In genomic region chr7:100879595-100879994, GRCm38 (mm10) we compare ENCODE assay signal across 8 mouse cellular contexts. TPM values are rescaled to one million over a fixed set of nuclear protein-coding genes. Genes with fewer than 3 reads are reported as not detected.
DNase-seq lines count a peak whose midpoint lies in the region; ATAC-seq lines count a peak whose summit lies in the region.

No protein-coding gene starts in this region.

- H3K4me3 ChIP-seq in heart, embryonic 10.5 days = 0 out of 2 replicates have a peak overlapping the region, but pooled peaks have one; percentile 16

- peak overlapping the region; percentile 74 for H3K27ac ChIP-seq in heart, embryonic 10.5 days

- peak; percentile 77 to 79 for DNase-seq in B cell, adult 2 months
- DNase-seq in ES-CJ7 (ENCODE audit: low read depth, low spot score) = peak; percentile 79
- peak; percentile 50 to 70 for DNase-seq in cerebellum, postnatal 4 days (ENCODE audit: low spot score in 2 of 2)
- DNase-seq in heart, embryonic 10.5 days (ENCODE audit: low spot score) = peak; percentile 89
- peak; percentile 80 for DNase-seq in kidney, postnatal 14 days
- DNase-seq in spleen, postnatal 10 days (ENCODE audit: low spot score in 2 of 2) = peak; percentile 67 to 89
- DNase-seq in layer of hippocampus, postnatal 14 days (ENCODE audit: low spot score in 2 of 2) = no peak

- H3K9me3 ChIP-seq in heart, embryonic 10.5 days = no peaks in the 10 kb centered on the region

- peak; percentile 98 for ATAC-seq in megakaryocyte progenitor cell, adult 5-6 weeks (replicated peaks; ENCODE audit: poor library complexity)

- H3K36me3 ChIP-seq in heart, embryonic 10.5 days = peaks cover 99% of the 10 kb centered on the region

- H3K4me1 ChIP-seq in heart, embryonic 10.5 days = peaks cover 7% of the 10 kb centered on the region; the same call in 1 of the 2 replicates

- no peaks in the 10 kb centered on the region for H3K27me3 ChIP-seq in heart, embryonic 10.5 days (ENCODE audit: insufficient read depth, poor library complexity, severe bottlenecking)

- 21% methylated on average over 20 of the region's 20 CpGs for WGBS in heart, embryonic 10.5 days

RNA-seq across cellular contexts. Expression of gene Relt, which starts 16.3 kb away (rescaled TPM):
- polyA plus RNA-seq in heart, embryonic 10.5 days (2016; fragmentation: Nextera tagmentation; extraction: Ambion mirVana) = 4.4 and 5.3 TPM in 2 replicates
- 8.2 and 9.0 TPM in 2 replicates for total RNA-seq in megakaryocyte progenitor cell, adult 5-6 weeks (2015)
- 6.3 and 13.1 TPM in 2 replicates for total RNA-seq in megakaryocyte progenitor cell, adult 5-6 weeks (2017)
- 10 to 100 TPM; 10.5 to 14.3 TPM for total RNA-seq in layer of hippocampus, postnatal 14 days (2021)

RNA-seq across cellular contexts. Expression of gene Arhgef17, which starts 52.3 kb away (rescaled TPM):
- polyA plus RNA-seq in heart, embryonic 10.5 days (2016; fragmentation: Nextera tagmentation; extraction: Ambion mirVana) = 7.9 and 10.1 TPM in 2 replicates
- total RNA-seq in megakaryocyte progenitor cell, adult 5-6 weeks (2015) = 0.12 and 0.44 TPM in 2 replicates
- 0.08 TPM in 1 of 2 replicates, not detected in the other for total RNA-seq in megakaryocyte progenitor cell, adult 5-6 weeks (2017)
- total RNA-seq in layer of hippocampus, postnatal 14 days (2021) = 100 to 1,000 TPM; 113 to 117 TPM

Comparison
In these comparisons a context has a peak if more than half of its experiments do, and no peak if none do; other contexts are left out.
1. DNase-seq: peak in B cell, adult 2 months (2 of 2), ES-CJ7 (single experiment), cerebellum, postnatal 4 days (2 of 2), heart, embryonic 10.5 days (single experiment), kidney, postnatal 14 days (single experiment) and spleen, postnatal 10 days (2 of 2); none in layer of hippocampus, postnatal 14 days (0 of 2).
2. RNA of gene Arhgef17, which starts 52.3 kb away (total RNA-seq): 113 to 117 TPM in layer of hippocampus, postnatal 14 days; 0.08 to 0.44 TPM in megakaryocyte progenitor cell, adult 5-6 weeks; every median in the first group is over 10 times any median in the second.